ENCODE assay signal across 30 mouse cellular contexts in genomic region chr3:150205902-150206301, GRCm38 (mm10).
"Had no signal": no experiment of that assay in that cellular context is flagged by ENCODE, and none has a peak within 500 bp of the region (broad histone marks: within the 10 kb centered on the region; RNA-seq: fewer than 3 reads in every experiment).

No protein-coding gene starts in this region.

- H3K4me3 ChIP-seq: left cerebral cortex, adult 2 months; limb, embryonic 10.5 days; limb, embryonic 12.5 days; limb, embryonic 13.5 days; limb, embryonic 15.5 days; liver, embryonic 12.5 days; liver, embryonic 13.5 days; liver, embryonic 15.5 days; lung, embryonic 15.5 days; megakaryocyte, embryonic 14.5 days; midbrain, embryonic 10.5 days; midbrain, embryonic 12.5 days; midbrain, embryonic 13.5 days; myocyte; neural tube, embryonic 12.5 days had no signal

- H3K4me1 ChIP-seq: limb, embryonic 10.5 days; limb, embryonic 12.5 days; limb, embryonic 13.5 days; limb, embryonic 15.5 days; liver, embryonic 12.5 days; liver, embryonic 13.5 days; liver, embryonic 15.5 days; lung, embryonic 15.5 days; megakaryocyte, embryonic 14.5 days; midbrain, embryonic 10.5 days; midbrain, embryonic 12.5 days; midbrain, embryonic 13.5 days; neural tube, embryonic 12.5 days had no signal

- H3K36me3 ChIP-seq: limb, embryonic 10.5 days; limb, embryonic 12.5 days; limb, embryonic 13.5 days; limb, embryonic 15.5 days; liver, embryonic 12.5 days; liver, embryonic 13.5 days; liver, embryonic 15.5 days; lung, embryonic 15.5 days; midbrain, embryonic 10.5 days; midbrain, embryonic 12.5 days; midbrain, embryonic 13.5 days; neural tube, embryonic 12.5 days had no signal

- DNase-seq: left cerebral cortex, postnatal 4 days; liver; liver, embryonic 13.5 days; liver, postnatal 0 days; lung, adult 18-20 months; lung, adult 2 months; lung, embryonic 14.5 days; lung, postnatal 10 days; lung, postnatal 36 days; lung, postnatal 4 days; midbrain, embryonic 14.5 days had no signal

- H3K9me3 ChIP-seq: limb, embryonic 10.5 days; limb, embryonic 12.5 days; limb, embryonic 13.5 days; limb, embryonic 15.5 days; liver, embryonic 12.5 days; liver, embryonic 13.5 days; liver, embryonic 15.5 days; lung, embryonic 15.5 days; midbrain, embryonic 10.5 days; midbrain, embryonic 12.5 days; midbrain, embryonic 13.5 days; neural tube, embryonic 12.5 days had no signal

- H3K27me3 ChIP-seq: limb, embryonic 12.5 days; limb, embryonic 13.5 days; limb, embryonic 15.5 days; liver, embryonic 12.5 days; liver, embryonic 13.5 days; liver, embryonic 15.5 days; lung, embryonic 15.5 days; megakaryocyte, embryonic 14.5 days; midbrain, embryonic 12.5 days; midbrain, embryonic 13.5 days; neural tube, embryonic 12.5 days had no signal

- H3K4me2 ChIP-seq: limb, embryonic 12.5 days; limb, embryonic 13.5 days; limb, embryonic 15.5 days; liver, embryonic 11.5 days; liver, embryonic 12.5 days; liver, embryonic 13.5 days; liver, embryonic 15.5 days; lung, embryonic 14.5 days; lung, embryonic 15.5 days; midbrain, embryonic 12.5 days; midbrain, embryonic 13.5 days; neural tube, embryonic 12.5 days had no signal

- H3K27ac ChIP-seq: left cerebral cortex, adult 2 months; limb, embryonic 10.5 days; limb, embryonic 12.5 days; limb, embryonic 13.5 days; limb, embryonic 15.5 days; liver, embryonic 12.5 days; liver, embryonic 13.5 days; liver, embryonic 14.5 days; liver, embryonic 15.5 days; lung, embryonic 15.5 days; macrophage; midbrain, embryonic 10.5 days; midbrain, embryonic 12.5 days; midbrain, embryonic 13.5 days; neural tube, embryonic 12.5 days had no signal

- ATAC-seq: liver, embryonic 12.5 days; liver, postnatal 0 days; lung, postnatal 0 days; midbrain, embryonic 13.5 days; midbrain, embryonic 16.5 days had no signal

- H3K9ac ChIP-seq: limb, embryonic 12.5 days; limb, embryonic 13.5 days; limb, embryonic 15.5 days; liver, embryonic 12.5 days; liver, embryonic 13.5 days; liver, embryonic 14.5 days; liver, embryonic 15.5 days; liver, postnatal 0 days; lung, embryonic 14.5 days; lung, embryonic 15.5 days; midbrain, embryonic 12.5 days; midbrain, embryonic 13.5 days; neural tube, embryonic 12.5 days had no signal
